Mouse (Mus musculus): ENCODE results near the gene Olfr642. TPM values are rescaled to one million over a fixed set of nuclear protein-coding genes. Genes with fewer than 3 reads are reported as not detected.

Gene Olfr642
- polyA plus RNA-seq (2014; fragmentation: Nextera tagmentation; extraction: Ambion mirVana): not detected in 2 replicates

DNA sequence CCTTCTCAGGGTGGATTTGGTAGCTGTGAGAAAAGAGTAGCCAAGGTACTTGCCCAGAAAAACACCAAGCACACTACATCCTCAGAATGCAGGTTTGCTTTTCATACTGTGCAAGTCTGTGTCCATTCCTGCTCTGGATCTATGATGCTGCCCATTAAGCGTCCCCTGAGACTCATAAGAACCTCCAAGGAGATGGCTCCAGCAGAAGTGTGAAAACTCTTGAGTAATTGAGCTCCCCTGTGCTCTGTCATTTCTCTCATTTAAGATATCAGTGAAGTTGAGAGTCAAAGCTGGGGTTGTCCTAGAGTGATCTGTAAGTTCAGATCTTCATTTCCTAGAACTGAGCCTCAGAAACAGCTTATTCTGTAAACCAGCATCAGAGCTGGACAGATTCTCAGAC lies at the start of gene Olfr642:
Gene Olfr642 (minus strand): TSS at position 101 of the 400 bp plus-strand sequence.
- 81% methylated on average over 1 of the region's 1 CpGs for WGBS
- no peak within 1 kb of the TSS for H3K4me3 ChIP-seq (ENCODE audit: low read depth, low read length)
- DNase-seq (ENCODE audit: low spot score, missing footprints): no peak
- no peaks in the 10 kb centered on the region for H3K9me3 ChIP-seq (ENCODE audit: control insufficient read depth, low read length)
- no peak for ATAC-seq (ENCODE audit: low FRiP score)
- no peak within 1 kb of the TSS for H3K9ac ChIP-seq (ENCODE audit: low read length)
- H3K27ac ChIP-seq (ENCODE audit: low read depth, low read length): no peak within 1 kb of the TSS
- no peaks in the 10 kb centered on the region for H3K36me3 ChIP-seq (ENCODE audit: control insufficient read depth, insufficient read depth, low read length)
- no peaks in the 10 kb centered on the region for H3K27me3 ChIP-seq (ENCODE audit: control insufficient read depth, insufficient read depth, low read length)
- H3K4me2 ChIP-seq: no peak within 1 kb of the TSS
- H3K4me1 ChIP-seq (ENCODE audit: control insufficient read depth, insufficient read depth, low read length): no peaks in the 10 kb centered on the region

DNA sequence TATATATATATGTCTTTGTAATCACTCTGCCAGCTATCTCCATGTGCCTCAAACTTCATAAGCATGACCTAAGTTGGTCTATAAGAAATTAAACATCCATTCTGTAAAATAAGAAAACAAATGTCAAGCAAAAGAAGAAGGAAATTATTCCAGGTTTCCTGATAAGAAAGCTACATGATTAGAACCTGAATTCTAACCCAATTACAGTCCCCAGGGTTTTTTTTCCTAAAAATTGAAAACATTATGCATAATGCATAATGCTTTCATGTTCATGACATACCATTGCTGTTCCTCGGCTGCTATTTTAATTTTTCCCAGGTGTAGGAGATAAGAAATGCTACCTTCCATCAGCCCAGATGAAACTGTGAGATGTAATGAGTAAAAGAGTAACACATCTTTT lies 32.9 kb upstream of the Olfr642 start, which contains the start of gene Olfr645:
Gene Olfr645 (minus strand): TSS at position 101 of the 400 bp plus-strand sequence.
- ATAC-seq (ENCODE audit: low FRiP score): no peak
- Histone ChIP-seq H3K4me2 (no peak within 1 kb of the TSS), H3K4me1 (ENCODE audit: control insufficient read depth, insufficient read depth, low read length) (no peaks in the 10 kb centered on the region), H3K9ac (ENCODE audit: low read length) (no peak within 1 kb of the TSS), H3K27ac (ENCODE audit: low read depth, low read length) (no peak within 1 kb of the TSS), H3K9me3 (ENCODE audit: control insufficient read depth, low read length) (no peaks in the 10 kb centered on the region), H3K27me3 (ENCODE audit: control insufficient read depth, insufficient read depth, low read length) (no peaks in the 10 kb centered on the region), H3K4me3 (ENCODE audit: low read depth, low read length) (no peak within 1 kb of the TSS), H3K36me3 (ENCODE audit: control insufficient read depth, insufficient read depth, low read length) (no peaks in the 10 kb centered on the region)
- DNase-seq (ENCODE audit: low spot score, missing footprints): no peak
- WGBS: 93% methylated on average over 1 of the region's 1 CpGs

DNA sequence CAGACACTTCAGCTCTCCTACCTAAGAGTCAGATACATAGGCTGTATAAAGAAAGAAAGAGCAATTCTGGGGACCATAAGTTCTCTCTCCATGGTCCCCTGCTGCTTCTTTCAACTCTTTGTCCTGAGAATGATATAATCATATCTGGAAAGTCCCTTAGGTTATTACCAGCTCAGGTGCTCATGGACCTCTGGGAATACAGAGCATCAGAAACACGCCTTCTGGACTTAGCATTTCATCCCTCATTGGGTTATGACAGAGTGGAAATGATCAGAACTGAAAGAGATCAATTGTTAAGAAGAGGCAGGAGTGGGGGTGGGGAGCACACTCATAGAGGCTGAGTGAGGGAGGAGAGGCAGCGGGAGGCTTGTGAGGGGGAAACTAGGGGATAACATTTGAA lies 19.3 kb upstream of the Olfr642 start, which contains the start of gene Olfr644:
Gene Olfr644 (minus strand): TSS at position 101 of the 400 bp plus-strand sequence.
- Histone ChIP-seq H3K9ac (ENCODE audit: low read length) (no peak within 1 kb of the TSS), H3K27ac (ENCODE audit: low read depth, low read length) (no peak within 1 kb of the TSS), H3K27me3 (ENCODE audit: control insufficient read depth, insufficient read depth, low read length) (no peaks in the 10 kb centered on the region), H3K4me1 (ENCODE audit: control insufficient read depth, insufficient read depth, low read length) (no peaks in the 10 kb centered on the region), H3K4me2 (no peak within 1 kb of the TSS), H3K9me3 (ENCODE audit: control insufficient read depth, low read length) (no peaks in the 10 kb centered on the region), H3K4me3 (ENCODE audit: low read depth, low read length) (no peak within 1 kb of the TSS), H3K36me3 (ENCODE audit: control insufficient read depth, insufficient read depth, low read length) (no peaks in the 10 kb centered on the region)
- 69% methylated on average over 2 of the region's 2 CpGs for WGBS
- ATAC-seq (ENCODE audit: low FRiP score) (no peak), DNase-seq (ENCODE audit: low spot score, missing footprints) (no peak)

DNA sequence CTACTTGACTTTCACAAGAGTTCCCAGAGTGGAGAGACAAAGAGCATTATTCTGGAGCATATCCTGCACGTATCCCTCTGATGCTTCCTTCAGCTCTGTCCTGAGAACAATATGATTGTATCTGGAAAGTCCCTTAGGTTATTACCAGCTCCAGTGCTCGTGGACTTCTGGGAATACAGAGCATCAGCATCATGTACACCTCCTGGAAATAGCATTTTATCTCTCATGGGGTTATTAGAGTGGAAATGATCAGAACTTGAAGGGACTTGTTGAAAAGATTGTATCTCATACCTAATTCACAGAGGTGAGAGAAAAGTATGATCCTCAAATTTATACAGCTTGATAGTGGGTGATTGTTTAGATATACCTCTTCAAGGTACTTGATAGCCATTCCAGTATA lies 8.9 kb upstream of the Olfr642 start, which contains the start of gene 4930516K23Rik:
Gene 4930516K23Rik (minus strand): TSS at position 101 of the 400 bp plus-strand sequence.
- no peak within 1 kb of the TSS for H3K9ac ChIP-seq (ENCODE audit: low read length)
- H3K4me2 ChIP-seq: no peak within 1 kb of the TSS
- no peaks in the 10 kb centered on the region for H3K36me3 ChIP-seq (ENCODE audit: control insufficient read depth, insufficient read depth, low read length)
- H3K27me3 ChIP-seq (ENCODE audit: control insufficient read depth, insufficient read depth, low read length): no peaks in the 10 kb centered on the region
- no peaks in the 10 kb centered on the region for H3K4me1 ChIP-seq (ENCODE audit: control insufficient read depth, insufficient read depth, low read length)
- H3K27ac ChIP-seq (ENCODE audit: low read depth, low read length): no peak within 1 kb of the TSS
- H3K9me3 ChIP-seq (ENCODE audit: control insufficient read depth, low read length): no peaks in the 10 kb centered on the region
- DNase-seq (ENCODE audit: low spot score, missing footprints) (no peak), ATAC-seq (ENCODE audit: low FRiP score) (no peak)
- WGBS: 63% methylated on average over 2 of the region's 2 CpGs
- no peak within 1 kb of the TSS for H3K4me3 ChIP-seq (ENCODE audit: low read depth, low read length)

DNA sequence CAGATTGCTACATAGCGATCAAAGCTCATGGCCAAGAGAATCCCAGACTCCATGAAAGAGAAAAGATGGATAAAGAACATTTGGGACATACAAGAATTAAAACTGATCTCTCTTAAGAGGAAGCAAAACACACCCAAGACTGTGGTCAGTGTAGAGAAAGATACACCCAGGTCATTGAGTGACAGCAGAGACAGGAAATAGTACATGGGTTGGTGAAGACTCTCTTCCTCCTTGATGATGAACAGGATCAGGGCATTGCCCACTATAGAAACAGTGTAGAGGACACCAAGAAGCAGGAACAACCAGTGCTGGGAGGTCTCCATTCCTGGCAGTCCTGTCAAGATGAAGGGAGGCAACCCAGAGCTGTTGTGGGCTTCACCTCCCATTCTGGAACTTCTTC lies 6.7 kb upstream of the Olfr642 start:
- Histone ChIP-seq H3K27ac (ENCODE audit: low read depth, low read length) (no peak overlapping the region), H3K36me3 (ENCODE audit: control insufficient read depth, insufficient read depth, low read length) (no peaks in the 10 kb centered on the region), H3K4me1 (ENCODE audit: control insufficient read depth, insufficient read depth, low read length) (no peaks in the 10 kb centered on the region), H3K4me3 (ENCODE audit: low read depth, low read length) (no peak overlapping the region), H3K9me3 (ENCODE audit: control insufficient read depth, low read length) (no peaks in the 10 kb centered on the region), H3K27me3 (ENCODE audit: control insufficient read depth, insufficient read depth, low read length) (no peaks in the 10 kb centered on the region), H3K9ac (ENCODE audit: low read length) (no peak overlapping the region), H3K4me2 (no peak overlapping the region)
- DNase-seq (ENCODE audit: low spot score, missing footprints): no peak
- 84% methylated on average over 1 of the region's 1 CpGs for WGBS
- no peak for ATAC-seq (ENCODE audit: low FRiP score)

DNA sequence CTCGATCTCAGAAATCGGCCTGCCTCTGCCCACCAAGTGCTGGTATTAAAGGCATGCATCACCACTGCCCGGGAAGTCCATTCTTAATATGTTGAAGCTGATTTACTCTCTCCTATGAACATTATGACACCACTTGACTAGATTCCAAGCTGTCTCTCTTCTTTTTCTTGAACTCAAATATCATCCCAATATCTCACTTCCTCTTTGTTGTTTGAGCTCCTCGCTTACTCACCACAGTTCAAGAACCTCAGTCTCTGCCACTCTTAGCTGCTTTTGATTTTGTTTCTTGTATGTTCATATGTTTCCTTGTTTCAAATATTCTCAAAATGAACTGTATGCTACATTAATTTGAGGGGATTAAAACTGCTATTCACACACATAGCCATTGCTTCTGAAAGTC lies 1.7 kb downstream of the Olfr642 start:
- ATAC-seq (ENCODE audit: low FRiP score): no peak
- no peak for DNase-seq (ENCODE audit: low spot score, missing footprints)
- no peak overlapping the region for H3K4me2 ChIP-seq
- no peak overlapping the region for H3K9ac ChIP-seq (ENCODE audit: low read length)
- H3K27me3 ChIP-seq (ENCODE audit: control insufficient read depth, insufficient read depth, low read length): no peaks in the 10 kb centered on the region
- no peaks in the 10 kb centered on the region for H3K9me3 ChIP-seq (ENCODE audit: control insufficient read depth, low read length)
- no peak overlapping the region for H3K27ac ChIP-seq (ENCODE audit: low read depth, low read length)
- H3K4me1 ChIP-seq (ENCODE audit: control insufficient read depth, insufficient read depth, low read length): no peaks in the 10 kb centered on the region
- H3K36me3 ChIP-seq (ENCODE audit: control insufficient read depth, insufficient read depth, low read length): no peaks in the 10 kb centered on the region
- no peak overlapping the region for H3K4me3 ChIP-seq (ENCODE audit: low read depth, low read length)
- WGBS: 83% methylated on average over 4 of the region's 4 CpGs

DNA sequence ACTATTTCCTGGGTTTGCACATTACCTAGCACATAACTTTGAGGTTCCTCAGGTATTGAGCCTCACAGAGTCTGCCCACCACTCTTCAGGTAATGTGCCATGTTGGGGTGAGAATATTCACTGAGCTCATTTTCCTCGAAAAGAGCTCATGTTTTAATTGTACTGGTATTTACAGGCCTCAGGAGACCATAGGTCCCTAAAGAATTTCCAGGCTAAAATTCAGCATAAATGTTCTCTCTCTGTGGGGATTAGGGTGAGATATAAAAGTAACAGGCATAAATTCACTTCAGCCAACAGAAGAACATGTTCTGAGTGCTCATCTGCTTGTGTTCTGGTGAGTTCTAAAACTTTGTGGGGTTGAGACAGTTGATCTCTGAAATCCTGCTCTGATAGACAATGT lies 17.3 kb downstream of the Olfr642 start, which contains the start of gene Olfr641:
Gene Olfr641 (plus strand): TSS at position 301 of the 400 bp plus-strand sequence.
- DNase-seq (ENCODE audit: low spot score, missing footprints): no peak
- no peaks in the 10 kb centered on the region for H3K27me3 ChIP-seq (ENCODE audit: control insufficient read depth, insufficient read depth, low read length)
- no peak within 1 kb of the TSS for H3K27ac ChIP-seq (ENCODE audit: low read depth, low read length)
- no peaks in the 10 kb centered on the region for H3K9me3 ChIP-seq (ENCODE audit: control insufficient read depth, low read length)
- ATAC-seq (ENCODE audit: low FRiP score): no peak
- 76% methylated on average over 1 of the region's 1 CpGs for WGBS
- H3K9ac ChIP-seq (ENCODE audit: low read length): no peak within 1 kb of the TSS
- no peak within 1 kb of the TSS for H3K4me2 ChIP-seq
- H3K4me1 ChIP-seq (ENCODE audit: control insufficient read depth, insufficient read depth, low read length): no peaks in the 10 kb centered on the region
- no peak within 1 kb of the TSS for H3K4me3 ChIP-seq (ENCODE audit: low read depth, low read length)
- no peaks in the 10 kb centered on the region for H3K36me3 ChIP-seq (ENCODE audit: control insufficient read depth, insufficient read depth, low read length)

DNA sequence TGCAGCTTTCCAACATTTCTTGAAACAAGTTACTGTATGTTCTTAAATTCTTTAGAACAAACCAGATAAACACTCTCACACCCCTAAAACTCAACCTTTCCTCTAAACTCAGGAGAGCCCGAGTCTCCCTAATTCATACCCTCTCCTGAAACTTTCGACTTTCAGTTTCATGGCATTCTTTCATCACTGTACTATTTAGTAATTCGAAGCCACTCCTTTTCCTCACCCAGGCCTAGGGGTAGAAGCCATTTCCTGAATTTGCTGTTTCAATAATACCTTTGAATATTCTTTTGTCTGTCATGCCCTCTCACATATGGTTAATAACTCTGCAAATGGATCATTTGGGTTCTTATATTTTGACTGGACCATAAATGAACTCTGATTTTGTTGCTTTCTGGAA lies 25.5 kb downstream of the Olfr642 start:
- 90% methylated on average over 3 of the region's 3 CpGs for WGBS
- no peaks in the 10 kb centered on the region for H3K4me1 ChIP-seq (ENCODE audit: control insufficient read depth, insufficient read depth, low read length)
- H3K9ac ChIP-seq (ENCODE audit: low read length): no peak overlapping the region
- H3K27ac ChIP-seq (ENCODE audit: low read depth, low read length): no peak overlapping the region
- H3K36me3 ChIP-seq (ENCODE audit: control insufficient read depth, insufficient read depth, low read length): no peaks in the 10 kb centered on the region
- DNase-seq (ENCODE audit: low spot score, missing footprints) (no peak), ATAC-seq (ENCODE audit: low FRiP score) (no peak)
- no peaks in the 10 kb centered on the region for H3K9me3 ChIP-seq (ENCODE audit: control insufficient read depth, low read length)
- H3K27me3 ChIP-seq (ENCODE audit: control insufficient read depth, insufficient read depth, low read length): no peaks in the 10 kb centered on the region
- H3K4me2 ChIP-seq: no peak overlapping the region
- no peak overlapping the region for H3K4me3 ChIP-seq (ENCODE audit: low read depth, low read length)

DNA sequence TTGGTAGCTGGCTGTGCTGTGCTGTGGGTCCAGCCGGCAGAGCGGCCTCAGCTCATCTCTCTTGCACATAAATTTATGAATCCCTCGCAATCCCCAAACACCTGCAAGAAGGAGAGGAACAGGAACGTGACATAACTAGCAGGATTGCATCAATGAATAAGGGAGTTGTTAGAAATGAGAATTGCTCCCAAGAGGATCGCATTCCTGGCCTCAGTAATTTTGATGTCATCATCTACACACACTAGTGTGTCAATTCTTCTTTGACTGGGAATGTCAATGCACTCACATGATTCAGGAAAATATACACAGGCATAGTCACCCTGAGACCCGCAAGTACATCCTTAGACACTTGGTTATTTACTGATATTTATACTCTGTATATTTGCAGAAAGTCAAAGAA lies 27.0 kb downstream of the Olfr642 start, which contains the start of gene Olfr640:
Gene Olfr640 (minus strand): TSS at position 101 of the 400 bp plus-strand sequence.
- 80% methylated on average over 6 of the region's 6 CpGs for WGBS
- no peak within 1 kb of the TSS for H3K9ac ChIP-seq (ENCODE audit: low read length)
- H3K9me3 ChIP-seq (ENCODE audit: control insufficient read depth, low read length): no peaks in the 10 kb centered on the region
- H3K36me3 ChIP-seq (ENCODE audit: control insufficient read depth, insufficient read depth, low read length): no peaks in the 10 kb centered on the region
- H3K4me3 ChIP-seq (ENCODE audit: low read depth, low read length): no peak within 1 kb of the TSS
- no peaks in the 10 kb centered on the region for H3K4me1 ChIP-seq (ENCODE audit: control insufficient read depth, insufficient read depth, low read length)
- no peak within 1 kb of the TSS for H3K4me2 ChIP-seq
- H3K27me3 ChIP-seq (ENCODE audit: control insufficient read depth, insufficient read depth, low read length): no peaks in the 10 kb centered on the region
- H3K27ac ChIP-seq (ENCODE audit: low read depth, low read length): no peak within 1 kb of the TSS
- ATAC-seq (ENCODE audit: low FRiP score): no peak
- DNase-seq (ENCODE audit: low spot score, missing footprints): no peak

Measured in midbrain, embryonic 11.5 days (tissue).